Mouse (Mus musculus): ENCODE measurements around the gene Sart3.

Gene Sart3

GRCm38 (mm10) chr5:113727238-113727637 is 45.1 kb downstream of the Sart3 start:
- ChIA-PET CTCF (interaction anchor here in 3 of 4 experiments (0.6 to 2.1 kb wide), 5 partner anchors 18 to 354 kb away, joined by 3 to 6 read pairs (median 3); no protein-coding TSS in a partner anchor), POLR2A (interaction anchor here in 3 of 4 experiments (0.6 to 1.8 kb wide), 11 partner anchors 11 to 394 kb away, joined by 3 to 12 read pairs (median 4); no protein-coding TSS in a partner anchor)

GRCm38 (mm10) chr5:113726618-113727017 is 45.7 kb downstream of the Sart3 start:
- CTCF ChIA-PET, result interaction anchor here in 1 of 4 experiments (1.3 kb wide), 1 partner anchor 351 kb away, joined by 3 read pairs; no protein-coding TSS in a partner anchor
- POLR2A ChIA-PET, result interaction anchor here in 2 of 4 experiments (1.7 to 1.8 kb wide), 3 partner anchors 84 to 220 kb away, joined by 3 to 12 read pairs (median 4); no protein-coding TSS in a partner anchor

- ChIA-PET POLR2A (interaction anchor here in 3 of 4 experiments (0.6 to 4.1 kb wide), 7 partner anchors 139 to 390 kb away, joined by 3 to 53 read pairs (median 7); no protein-coding TSS in a partner anchor), CTCF (interaction anchor here in 3 of 4 experiments (0.6 to 3.2 kb wide), 11 partner anchors 73 to 366 kb away, joined by 3 to 56 read pairs (median 7); no protein-coding TSS in a partner anchor)
Observed at GRCm38 (mm10) chr5:113725417-113725816, 46.9 kb downstream of the Sart3 start.

DNA sequence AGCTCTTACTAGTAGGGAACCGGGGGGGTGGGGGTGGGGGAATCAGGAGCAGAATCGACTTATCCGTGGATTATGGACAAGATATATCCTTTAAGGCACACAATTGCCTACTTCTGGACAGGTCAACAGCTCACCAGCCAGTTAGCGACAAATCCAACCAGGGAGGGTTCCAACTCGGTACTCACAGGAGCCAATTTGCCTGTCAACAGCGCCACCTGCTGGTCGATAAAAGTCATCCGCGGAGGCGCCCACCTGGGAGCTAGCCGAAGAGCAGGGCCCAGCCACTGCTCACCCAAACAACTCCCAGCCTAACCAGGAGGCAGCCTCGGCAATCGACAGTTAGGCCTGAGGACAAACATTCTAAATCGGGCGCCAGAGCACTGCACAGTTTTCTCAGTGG is 47.9 kb downstream of the Sart3 start, which contains the start of gene 1700069L16Rik:
Gene 1700069L16Rik (minus strand): TSS at position 327 of the 400 bp plus-strand sequence.
- ChIA-PET POLR2A (interaction anchor here (0.5 to 4.1 kb wide), 49 partner anchors 11 to 774 kb away, joined by 3 to 53 read pairs (median 4); partner anchors contain the start of gene Ficd (in 1 of the 4)), CTCF (interaction anchor here (0.5 to 3.2 kb wide), 109 partner anchors 8 to 725 kb away, joined by 3 to 66 read pairs (median 4); partner anchors contain the start of genes Ficd (in 2 of the 4), Tmem211 (in 2 of the 4) and Sgsm1 (in 1 of the 4))

DNA sequence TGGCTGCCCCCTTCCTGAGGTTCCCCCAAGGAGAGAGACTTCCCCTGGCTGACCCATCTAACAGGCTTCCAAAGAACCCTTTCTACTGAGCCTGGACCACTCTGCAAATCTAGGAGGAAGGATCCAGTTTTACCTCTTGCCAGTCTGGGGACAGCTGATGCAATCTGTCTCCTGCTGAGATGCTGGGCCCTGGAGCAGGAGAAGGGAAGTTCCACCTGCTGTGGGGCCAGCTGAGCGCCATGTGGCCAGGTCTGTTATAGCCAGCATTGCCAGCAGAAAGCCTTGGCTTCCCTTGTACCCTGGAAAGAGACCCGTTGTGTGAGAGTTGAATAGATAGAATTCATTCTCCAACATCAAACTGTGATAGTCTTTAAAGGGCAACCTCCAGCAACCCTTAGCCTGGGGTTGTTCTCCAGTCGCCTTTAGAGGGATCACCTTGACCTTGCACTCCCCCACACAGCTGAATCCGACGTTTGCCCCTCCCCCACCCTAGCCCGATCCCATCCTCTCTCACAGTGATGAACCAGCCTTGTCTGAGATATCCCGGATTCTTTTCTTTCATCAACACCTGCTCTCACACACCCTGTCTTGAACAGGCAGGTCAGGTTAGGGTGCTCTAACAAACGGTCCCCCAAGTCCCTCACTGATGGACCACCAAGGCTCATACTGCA is 48.6 kb downstream of the Sart3 start:
- POLR2A ChIA-PET, result interaction anchor here (0.5 to 4.1 kb wide), 45 partner anchors 8 to 774 kb away, joined by 3 to 53 read pairs (median 4); partner anchors contain the start of gene Ficd (in 1 of the 4)
- CTCF ChIA-PET, result interaction anchor here (0.6 to 3.2 kb wide), 89 partner anchors 9 to 724 kb away, joined by 3 to 66 read pairs (median 4); partner anchors contain the start of genes Tmem211 (in 2 of the 4), Ficd (in 1 of the 4) and Sgsm1 (in 1 of the 4)

GRCm38 (mm10) chr5:113722224-113723013 is 49.9 kb downstream of the Sart3 start:
- POLR2A ChIA-PET, result interaction anchor here (0.6 to 4.1 kb wide), 20 partner anchors 10 to 412 kb away, joined by 3 to 53 read pairs (median 3); partner anchors contain the start of gene Sgsm1 (in 1 of the 4)
- CTCF ChIA-PET, result interaction anchor here in 3 of 4 experiments (0.6 to 3.2 kb wide), 12 partner anchors 12 to 607 kb away, joined by 3 to 66 read pairs (median 6); partner anchors contain the start of gene Ficd (in 1 of the 3)

DNA sequence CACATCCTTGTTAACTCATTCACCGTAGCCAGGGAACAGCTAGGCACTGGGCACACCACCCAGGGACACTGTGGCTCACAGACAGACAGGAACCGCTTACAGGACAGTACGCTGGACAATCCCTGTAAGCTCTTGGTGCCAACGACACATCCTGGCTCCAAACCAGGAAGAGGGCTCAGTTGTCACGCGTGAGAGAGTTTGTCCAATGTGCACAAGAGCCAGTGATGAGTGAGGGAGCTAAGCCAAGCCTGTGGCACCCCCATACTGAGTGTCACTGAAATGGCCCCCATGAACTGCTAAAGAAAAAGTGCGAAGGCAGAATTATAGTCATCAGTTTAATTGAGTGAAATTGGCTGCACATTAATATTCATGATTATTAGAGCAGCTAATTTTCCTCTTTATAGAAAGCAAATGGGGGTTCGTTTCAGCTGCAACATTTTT is 53.1 kb downstream of the Sart3 start:
- POLR2A ChIA-PET, result interaction anchor here (0.6 to 2.7 kb wide), 6 partner anchors 36 to 407 kb away, joined by 3 to 11 read pairs (median 4); no protein-coding TSS in a partner anchor
- CTCF ChIA-PET, result interaction anchor here in 1 of 4 experiments (1.1 to 1.2 kb wide), 2 partner anchors 343 to 353 kb away, joined by 3 to 4 read pairs; no protein-coding TSS in a partner anchor

DNA sequence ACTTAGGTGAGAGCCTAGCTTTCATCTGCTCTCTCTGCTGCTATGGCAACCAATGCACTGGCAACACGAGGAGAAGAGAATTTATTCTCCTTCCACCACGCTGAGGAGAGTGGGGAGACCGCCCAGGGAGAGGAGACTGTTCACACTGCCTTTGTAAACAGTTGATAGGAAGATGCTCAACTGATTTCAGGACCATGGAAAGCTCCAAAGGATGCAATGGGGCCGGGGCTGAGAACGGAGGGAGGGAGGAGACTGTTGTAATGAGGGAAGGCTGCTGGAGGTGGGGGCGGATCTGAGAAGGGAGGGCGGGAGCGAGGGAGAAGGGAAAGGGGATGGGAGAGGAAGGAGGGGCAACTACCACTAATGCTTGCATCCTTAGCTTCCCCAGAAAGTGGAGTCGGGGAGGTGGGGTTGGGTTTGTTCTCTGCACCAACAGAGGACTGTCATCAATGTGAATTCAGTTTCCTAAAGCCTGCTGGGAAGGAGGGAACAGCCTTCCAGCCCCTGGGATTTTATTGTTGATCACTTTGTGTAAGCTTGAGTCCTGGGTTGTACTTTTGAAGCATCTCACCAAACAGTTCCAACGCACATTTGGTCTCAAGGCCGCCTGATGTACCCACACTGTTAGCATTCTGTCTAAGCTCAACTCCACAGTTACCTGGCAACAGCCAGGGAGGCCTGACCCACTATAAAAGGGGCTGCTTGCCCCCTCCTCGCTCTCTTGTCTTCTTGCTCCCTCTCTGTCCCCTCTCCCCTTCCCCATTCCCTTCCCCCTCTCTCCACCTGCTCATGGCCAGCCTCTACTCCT is 55.5 kb downstream of the Sart3 start:
- CTCF ChIA-PET, result interaction anchor here (0.6 to 1.3 kb wide), 12 partner anchors 14 to 493 kb away, joined by 3 to 10 read pairs (median 4); no protein-coding TSS in a partner anchor
- POLR2A ChIA-PET, result interaction anchor here (0.5 to 2.7 kb wide), 19 partner anchors 11 to 704 kb away, joined by 3 to 11 read pairs (median 3); partner anchors contain the start of gene Ficd (in 1 of the 4)

DNA sequence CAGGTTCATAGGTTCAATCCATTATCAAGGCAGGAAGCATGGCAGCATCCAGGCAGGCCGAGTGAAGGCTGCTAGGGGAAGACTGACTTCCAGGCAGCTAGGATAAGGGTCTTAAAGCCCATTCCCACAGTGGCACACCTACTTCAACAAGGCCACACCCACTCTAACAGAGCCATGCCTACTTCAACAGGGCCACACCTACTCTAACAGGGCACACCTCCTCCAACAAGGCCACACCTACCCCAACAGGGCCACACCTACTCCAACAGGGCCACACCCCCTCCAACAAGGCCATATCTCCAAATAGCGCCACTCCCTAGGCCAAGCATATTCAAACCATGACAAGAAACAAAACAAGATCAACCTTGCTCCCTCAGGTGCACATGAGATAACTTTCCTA is 59.4 kb downstream of the Sart3 start:
- CTCF ChIA-PET, result no interaction called here
- POLR2A ChIA-PET, result interaction anchor here in 1 of 4 experiments (0.6 kb wide), 1 partner anchor 9 kb away, joined by 8 read pairs; no protein-coding TSS in a partner anchor

DNA sequence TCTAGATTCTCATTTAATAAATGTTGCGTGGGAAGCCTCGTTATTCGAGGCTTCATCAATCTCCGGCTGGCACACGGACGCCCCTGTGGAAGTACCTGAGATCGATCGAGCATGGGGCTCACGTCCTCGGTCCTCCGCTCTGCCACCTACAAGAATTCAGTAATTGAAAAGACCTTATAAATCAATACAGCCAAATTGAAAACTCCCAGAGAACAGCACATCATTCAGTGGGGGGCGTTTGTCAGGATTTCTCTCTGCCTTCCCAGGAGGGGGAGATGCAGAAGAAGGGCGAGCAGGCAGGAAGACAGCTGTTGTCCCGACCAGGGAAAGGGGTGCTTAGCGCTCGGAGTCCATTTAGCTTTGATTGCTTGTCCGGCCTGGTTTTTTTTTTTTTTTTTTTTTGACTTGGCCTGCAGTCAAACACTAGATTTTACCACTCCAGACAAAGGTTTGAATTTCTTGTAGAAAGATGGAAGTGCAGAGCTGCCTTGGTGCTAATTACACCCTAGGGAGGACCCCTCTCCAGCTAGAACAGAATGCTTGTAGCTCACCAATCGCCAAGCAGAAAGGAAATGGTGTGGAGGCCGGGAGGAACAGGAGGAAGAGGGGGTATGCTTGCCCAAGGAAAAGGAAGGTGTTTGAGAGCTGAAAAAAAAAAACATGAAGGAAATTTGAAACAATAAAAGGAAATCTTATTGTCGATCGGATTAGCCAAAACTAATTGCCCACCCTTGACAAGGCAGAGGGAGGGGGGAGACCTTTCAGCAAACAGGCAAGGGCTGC is 68.3 kb downstream of the Sart3 start:
- POLR2A ChIA-PET, result interaction anchor here (0.5 to 1.4 kb wide), 14 partner anchors 8 to 486 kb away, joined by 3 to 8 read pairs (median 3); partner anchors contain the start of genes Iscu (in 1 of the 4) and Sart3 (in 1 of the 4)

GRCm38 (mm10) chr5:113700388-113701023 is 71.8 kb downstream of the Sart3 start:
- POLR2A ChIA-PET, result interaction anchor here in 3 of 4 experiments (0.6 to 2.2 kb wide), 11 partner anchors 8 to 324 kb away, joined by 3 to 8 read pairs (median 3); no protein-coding TSS in a partner anchor
- CTCF ChIA-PET, result interaction anchor here (0.6 to 1.4 kb wide), 6 partner anchors 24 to 533 kb away, joined by 3 to 7 read pairs (median 3); partner anchors contain the start of gene 1700069L16Rik (in 1 of the 4)

More for the DNA sequence above, 68.3 kb downstream of the Sart3 start:
- CTCF ChIA-PET, result interaction anchor here in 2 of 4 experiments (0.6 to 0.7 kb wide), 2 partner anchors 11 to 20 kb away, joined by 3 read pairs; no protein-coding TSS in a partner anchor

- POLR2A ChIA-PET, result interaction anchor here in 3 of 4 experiments (0.7 to 1.2 kb wide), 5 partner anchors 10 to 878 kb away, joined by 3 to 9 read pairs (median 3); no protein-coding TSS in a partner anchor
- CTCF ChIA-PET, result interaction anchor here in 1 of 4 experiments (0.6 to 0.7 kb wide), 3 partner anchors 30 to 235 kb away, joined by 3 to 4 read pairs (median 3); no protein-coding TSS in a partner anchor
Observed at GRCm38 (mm10) chr5:113694415-113694814, 77.9 kb downstream of the Sart3 start.

DNA sequence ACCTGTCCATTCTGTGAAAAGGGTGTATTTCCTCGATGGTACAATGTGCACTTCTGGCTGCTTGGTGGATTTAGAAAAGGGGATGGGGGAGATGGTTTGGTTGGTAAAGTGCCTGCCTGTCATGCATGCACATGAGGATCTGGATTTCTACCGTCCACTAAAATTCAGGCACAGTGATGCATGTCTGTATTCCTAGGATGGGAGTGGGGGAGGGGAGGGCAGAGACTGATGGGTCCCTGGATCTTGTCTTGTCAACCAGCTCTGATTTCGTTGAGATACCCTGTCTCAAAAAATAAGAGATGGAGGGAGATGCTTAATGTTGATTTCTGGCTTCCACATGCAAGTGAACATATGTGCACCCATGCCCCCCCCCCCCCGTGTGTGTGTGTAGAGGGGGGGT is 78.3 kb downstream of the Sart3 start:
- CTCF ChIA-PET, result interaction anchor here in 3 of 4 experiments (0.5 to 1.1 kb wide), 7 partner anchors 9 to 234 kb away, joined by 3 to 7 read pairs (median 3); no protein-coding TSS in a partner anchor
- POLR2A ChIA-PET, result interaction anchor here in 3 of 4 experiments (0.5 to 1.4 kb wide), 18 partner anchors 9 to 879 kb away, joined by 3 to 9 read pairs (median 4); partner anchors contain the start of genes 1700069L16Rik (in 1 of the 3) and Wscd2 (in 1 of the 3)

GRCm38 (mm10) chr5:113693196-113693755 is 79.0 kb downstream of the Sart3 start:
- POLR2A ChIA-PET, result interaction anchor here in 3 of 4 experiments (0.5 to 1.5 kb wide), 28 partner anchors 8 to 586 kb away, joined by 3 to 7 read pairs (median 4); partner anchors contain the start of genes 1700069L16Rik (in 1 of the 3), Sgsm1 (in 1 of the 3) and Wscd2 (in 1 of the 3)
- CTCF ChIA-PET, result interaction anchor here (0.5 to 1.3 kb wide), 9 partner anchors 10 to 1085 kb away, joined by 3 to 7 read pairs (median 4); partner anchors contain the start of gene 1700069L16Rik (in 1 of the 4)

Measured in embryonic stem cell, embryonic (primary cell).